Mouse (Mus musculus): ENCODE data around the gene Grk6. TPM values are rescaled to one million over a fixed set of nuclear protein-coding genes. Genes with fewer than 3 reads are reported as not detected.

The Grk6 gene
- total RNA-seq, 2 experiments from 2014 or later = 64.0 to 68.0 TPM

DNA sequence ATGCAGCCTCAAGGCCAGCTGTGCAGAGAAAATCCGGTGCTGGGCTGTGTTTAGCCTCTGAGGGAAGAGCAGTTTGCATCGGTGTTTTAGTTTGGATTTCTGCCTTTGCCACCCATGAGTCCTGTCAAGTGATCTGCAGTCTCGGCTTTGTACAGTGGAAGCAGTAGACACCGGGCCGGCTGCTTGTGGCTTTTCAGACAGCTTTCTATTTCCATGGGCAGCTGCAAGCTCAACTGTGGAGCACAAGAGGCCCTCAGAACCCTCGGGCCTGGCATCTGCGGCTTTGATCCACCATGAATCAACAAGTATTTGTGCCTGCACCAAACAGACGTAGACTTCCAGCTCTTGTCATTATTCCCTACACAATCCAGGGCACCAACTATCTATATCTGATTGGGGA lies 57.5 kb downstream of the Grk6 start:
- peak in 1 of 2 experiments; percentile 16 for DNase-seq (ENCODE audit: low spot score in 2 of 2)
- intact Hi-C loops (cut with DNase I) = no loop called here

DNA sequence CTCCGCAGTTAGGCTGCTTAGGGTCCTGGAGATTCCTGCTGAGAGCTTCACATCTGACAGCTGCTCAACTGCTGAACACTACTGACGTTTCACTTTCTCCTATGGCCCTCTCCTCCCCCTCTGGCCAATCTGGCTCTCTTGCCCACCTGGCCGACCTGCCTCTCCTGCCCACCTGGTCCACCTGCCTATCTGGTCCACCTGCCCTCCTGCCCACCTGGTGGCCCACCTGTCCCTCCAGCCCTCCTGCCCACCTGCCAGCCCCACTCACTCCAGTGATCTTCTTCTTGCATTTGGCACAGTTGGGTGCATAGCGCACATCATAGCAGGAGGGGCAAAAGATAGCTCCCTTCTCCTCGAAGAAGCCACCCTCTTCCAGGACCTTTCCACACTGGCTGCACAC lies 59.5 kb downstream of the Grk6 start:
- no peak for DNase-seq (ENCODE audit: low spot score in 2 of 2)
- intact Hi-C loops (cut with DNase I) = no loop called here

DNA sequence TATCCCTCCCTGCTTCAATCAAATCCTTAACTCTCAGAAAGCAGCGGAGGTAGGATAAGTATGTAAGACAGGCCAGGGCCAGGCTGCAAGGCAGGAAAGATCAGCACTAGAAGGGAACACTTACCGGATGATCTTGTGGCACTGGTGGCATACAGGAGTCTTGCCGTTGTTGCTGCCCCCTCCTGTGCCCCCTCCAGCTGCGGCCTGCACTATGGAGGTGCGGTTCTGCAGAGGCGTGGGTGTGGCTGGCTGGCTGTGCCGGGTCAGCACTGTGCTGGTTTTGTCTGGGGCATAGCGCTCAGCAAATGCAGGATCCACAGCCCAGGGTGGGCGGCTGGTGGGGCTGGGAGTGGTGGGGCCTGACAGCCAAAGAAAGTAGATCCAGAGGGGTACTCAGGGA lies 60.9 kb downstream of the Grk6 start:
- DNase-seq (ENCODE audit: low spot score in 2 of 2) = no peak
- intact Hi-C loops (cut with DNase I) = no loop called here

DNA sequence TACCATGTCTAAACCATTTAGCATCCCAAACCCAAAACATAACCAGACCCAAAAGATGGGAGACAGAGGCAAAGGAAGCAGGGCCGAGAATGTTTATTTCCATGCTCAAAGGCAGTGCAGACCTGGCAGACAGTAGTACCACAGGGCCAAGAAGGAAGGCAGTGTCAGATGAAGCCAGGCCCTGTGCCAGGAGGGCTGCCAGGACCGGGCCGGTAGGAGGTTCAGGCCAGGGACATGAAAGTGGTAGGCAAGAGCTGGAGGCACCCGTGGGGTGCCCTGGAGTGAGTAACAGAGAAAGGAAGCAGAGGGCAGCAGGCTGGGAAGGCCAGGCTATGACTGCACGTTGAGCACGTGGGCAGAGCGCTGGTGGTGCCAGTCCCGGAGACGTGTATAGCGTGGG lies 61.8 kb downstream of the Grk6 start:
- intact Hi-C loops (cut with DNase I) = no loop called here
- no peak for DNase-seq (ENCODE audit: low spot score in 2 of 2)

DNA sequence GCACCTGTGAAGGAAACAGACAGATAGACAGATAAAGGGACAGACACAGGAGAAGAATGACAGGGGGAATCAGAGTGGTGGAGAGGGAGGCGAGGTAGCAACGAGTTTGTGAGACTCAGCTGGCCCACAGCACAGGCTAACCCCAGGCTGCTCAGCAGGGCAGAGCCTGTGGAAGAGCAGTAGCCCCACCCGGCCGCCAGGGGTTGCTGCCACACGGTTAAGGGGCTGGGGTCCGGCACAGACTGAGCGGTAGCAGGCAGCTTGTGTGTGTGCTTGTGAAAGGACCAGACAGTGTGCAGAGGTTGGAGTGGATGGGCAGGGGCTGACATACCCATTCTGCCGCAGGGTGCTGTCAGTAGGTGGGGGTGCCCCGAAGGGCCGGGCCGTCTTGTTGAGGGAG lies 63.0 kb downstream of the Grk6 start:
- intact Hi-C loops (cut with DNase I) = no loop called here
- no peak for DNase-seq (ENCODE audit: low spot score in 2 of 2)

DNA sequence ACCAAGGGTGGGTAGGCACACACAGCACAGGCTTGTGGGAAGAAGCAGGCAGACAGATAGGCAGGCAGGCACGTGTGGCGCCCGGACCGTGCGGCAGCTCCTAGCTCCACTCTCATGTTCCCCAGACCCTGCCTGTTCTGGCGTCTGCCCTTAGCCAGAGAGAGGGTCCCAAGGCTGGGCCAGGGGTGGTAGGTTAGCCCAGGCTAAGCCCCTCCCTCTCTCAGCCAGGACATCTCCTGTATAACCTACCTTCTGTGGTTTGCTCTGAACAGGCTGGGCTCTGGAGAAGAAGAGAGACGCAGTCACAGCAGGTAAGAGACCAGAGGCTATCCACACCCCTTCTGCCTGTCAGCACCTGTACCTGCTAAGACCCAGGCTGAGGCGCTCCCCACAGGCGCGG lies 63.7 kb downstream of the Grk6 start:
- intact Hi-C loops (cut with DNase I) = no loop called here
- no peak for DNase-seq (ENCODE audit: low spot score in 2 of 2)

DNA sequence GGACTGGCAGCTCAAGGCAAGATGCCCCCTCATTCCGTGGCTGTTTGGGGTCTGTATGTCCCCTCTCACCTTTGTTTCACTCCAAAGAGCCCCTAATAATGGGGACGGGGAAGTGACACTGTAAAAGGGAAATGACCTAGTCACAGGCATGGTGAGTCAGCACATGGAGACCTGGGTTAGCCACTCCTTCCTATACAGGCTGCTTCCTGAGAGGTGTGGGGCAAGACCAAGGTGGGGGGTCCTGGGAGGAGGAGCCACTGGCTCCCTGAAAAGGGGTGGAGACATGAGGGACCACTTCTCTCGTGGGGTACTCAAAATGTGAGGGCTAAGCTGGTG lies 65.4 kb downstream of the Grk6 start:
- intact Hi-C loops (cut with DNase I) = no loop called here
- DNase-seq (ENCODE audit: low spot score in 2 of 2) = no peak

Small RNAs within 50 kb of the gene (microRNA-seq; reads per million reads assigned to microRNA genes)
- gene Mir6943 = 4.0 to 4.7 reads per million in 2 experiments
- 87.1 to 113 reads per million in 2 experiments for gene Mir6944
- 10.1 to 12.9 reads per million in 2 experiments for gene Mir6945

Other genes with a start within 250 kb of the Grk6 start
- gene Nsd1, start 235.3 kb upstream of the Grk6 start, total RNA-seq (2021) = 100 to 1,000 TPM; 124 to 125 TPM
- gene Prelid1, start 124.6 kb upstream of the Grk6 start, total RNA-seq (2021) = 100 to 1,000 TPM; 170 to 176 TPM
- 10 to 100 TPM; 82.3 to 87.2 TPM for gene Rab24, start 123.1 kb upstream of the Grk6 start, total RNA-seq (2021)
- 1 to 10 TPM in 1 of 2 experiments, under 1 TPM in 1; 0.85 to 1.4 TPM for gene Mxd3, start 115.2 kb upstream of the Grk6 start, total RNA-seq (2021)
- gene Lman2, start 82.3 kb upstream of the Grk6 start, total RNA-seq (2021) = 10 to 100 TPM; 57.5 to 59.7 TPM
- gene Rgs14, start 75.3 kb upstream of the Grk6 start, total RNA-seq (2021) = 10 to 100 TPM; 55.6 to 58.5 TPM
- not detected for gene Slc34a1, start 46.9 kb upstream of the Grk6 start, total RNA-seq (2021)
- gene Pfn3, start 29.8 kb upstream of the Grk6 start, total RNA-seq (2021) = not detected
- under 1 TPM; 0.57 to 0.62 TPM for gene F12, start 18.3 kb upstream of the Grk6 start, total RNA-seq (2021)
- 10 to 100 TPM; 80.1 to 85.9 TPM for gene Prr7, start 19.2 kb downstream of the Grk6 start, total RNA-seq (2021)
- 100 to 1,000 TPM; 287 to 295 TPM for gene Dbn1, start 43.0 kb downstream of the Grk6 start, total RNA-seq (2021)
- gene Pdlim7, start 68.6 kb downstream of the Grk6 start, total RNA-seq (2021) = 10 to 100 TPM; 89.6 to 96.1 TPM
- gene Dok3, start 84.2 kb downstream of the Grk6 start, total RNA-seq (2021) = 10 to 100 TPM in 1 of 2 experiments, 1 to 10 TPM in 1; 9.7 to 13.2 TPM
- gene Ddx41, start 91.6 kb downstream of the Grk6 start, total RNA-seq (2021) = 10 to 100 TPM; 53.6 to 58.0 TPM
- gene Fam193b, start 126.0 kb downstream of the Grk6 start, total RNA-seq (2021) = 10 to 100 TPM; 67.0 to 84.3 TPM
- 100 to 1,000 TPM; 129 to 134 TPM for gene Tmed9, start 128.7 kb downstream of the Grk6 start, total RNA-seq (2021)
- 10 to 100 TPM; 22.9 to 25.5 TPM for gene B4galt7, start 154.8 kb downstream of the Grk6 start, total RNA-seq (2021)
- gene Caml, start 177.9 kb downstream of the Grk6 start, total RNA-seq (2021) = 10 to 100 TPM; 40.7 to 45.9 TPM
- 10 to 100 TPM; 39.9 to 44.0 TPM for gene Ddx46, start 190.0 kb downstream of the Grk6 start, total RNA-seq (2021)
- 10 to 100 TPM; 81.0 to 85.9 TPM for gene B230219D22Rik, start 248.1 kb downstream of the Grk6 start, total RNA-seq (2021)